Mouse (Mus musculus): Measurements from ENCODE around the gene Hrh2.

Gene Hrh2

GRCm38 (mm10) chr13:54212516-54212915, 20.6 kb downstream of the Hrh2 start:
- ATAC-seq (ENCODE audit: insufficient number of reproducible peaks, low FRiP score, low TSS enrichment) = no peak

- no peak for ATAC-seq (ENCODE audit: insufficient number of reproducible peaks, low FRiP score, low TSS enrichment)
These were observed 23.3 kb downstream of the Hrh2 start for GRCm38 (mm10) chr13:54215266-54215665.

- ATAC-seq (ENCODE audit: insufficient number of reproducible peaks, low FRiP score, low TSS enrichment) = no peak
These were observed 23.9 kb downstream of the Hrh2 start for GRCm38 (mm10) chr13:54215777-54216316.

DNA sequence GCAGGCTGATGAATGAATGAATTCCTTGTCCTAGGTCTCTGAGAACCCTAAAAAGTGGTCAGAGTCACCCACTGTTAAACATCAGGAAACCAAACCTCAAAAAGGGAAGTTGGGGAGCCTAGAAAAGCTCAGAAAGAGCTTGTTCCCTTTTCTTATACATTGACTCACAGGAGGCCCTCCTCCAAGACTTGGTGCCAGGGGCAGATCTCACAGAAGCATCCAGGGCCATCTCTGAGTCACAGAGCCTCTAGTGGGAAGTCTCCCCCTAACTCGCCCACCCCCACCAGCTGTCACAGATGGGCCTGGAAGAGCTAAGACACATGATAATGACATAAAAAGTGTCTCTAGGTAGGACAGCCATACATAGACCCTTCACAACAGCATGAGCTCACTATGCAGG, 26.4 kb downstream of the Hrh2 start:
- no peak for ATAC-seq (ENCODE audit: insufficient number of reproducible peaks, low FRiP score, low TSS enrichment)

DNA sequence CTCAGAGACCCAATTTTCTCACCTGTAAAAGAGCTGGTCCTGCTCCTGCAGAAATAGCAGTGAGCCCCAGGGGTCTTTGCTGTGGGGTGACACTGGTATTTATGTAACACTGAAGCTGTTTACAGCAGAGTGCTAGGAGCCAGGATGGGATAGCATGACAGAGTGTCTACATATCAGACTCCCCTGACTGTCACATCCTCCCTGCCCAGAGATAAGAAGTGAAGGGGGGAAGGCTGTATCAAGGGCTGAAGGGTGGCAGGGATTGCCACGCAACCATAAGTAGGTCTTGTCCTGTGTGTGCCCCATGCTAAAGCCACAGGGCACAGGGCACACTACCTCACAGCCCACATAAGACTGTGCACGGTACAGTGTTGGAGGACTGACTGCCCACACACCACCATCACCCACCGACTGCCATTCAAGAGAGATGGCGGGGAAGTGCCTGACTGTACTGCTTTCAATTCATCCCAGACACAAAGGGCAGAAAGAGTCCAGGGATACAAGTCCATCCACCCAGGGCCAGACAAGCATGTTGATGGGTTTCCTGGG, 29.8 kb downstream of the Hrh2 start:
- ATAC-seq (ENCODE audit: insufficient number of reproducible peaks, low FRiP score, low TSS enrichment) = no peak

DNA sequence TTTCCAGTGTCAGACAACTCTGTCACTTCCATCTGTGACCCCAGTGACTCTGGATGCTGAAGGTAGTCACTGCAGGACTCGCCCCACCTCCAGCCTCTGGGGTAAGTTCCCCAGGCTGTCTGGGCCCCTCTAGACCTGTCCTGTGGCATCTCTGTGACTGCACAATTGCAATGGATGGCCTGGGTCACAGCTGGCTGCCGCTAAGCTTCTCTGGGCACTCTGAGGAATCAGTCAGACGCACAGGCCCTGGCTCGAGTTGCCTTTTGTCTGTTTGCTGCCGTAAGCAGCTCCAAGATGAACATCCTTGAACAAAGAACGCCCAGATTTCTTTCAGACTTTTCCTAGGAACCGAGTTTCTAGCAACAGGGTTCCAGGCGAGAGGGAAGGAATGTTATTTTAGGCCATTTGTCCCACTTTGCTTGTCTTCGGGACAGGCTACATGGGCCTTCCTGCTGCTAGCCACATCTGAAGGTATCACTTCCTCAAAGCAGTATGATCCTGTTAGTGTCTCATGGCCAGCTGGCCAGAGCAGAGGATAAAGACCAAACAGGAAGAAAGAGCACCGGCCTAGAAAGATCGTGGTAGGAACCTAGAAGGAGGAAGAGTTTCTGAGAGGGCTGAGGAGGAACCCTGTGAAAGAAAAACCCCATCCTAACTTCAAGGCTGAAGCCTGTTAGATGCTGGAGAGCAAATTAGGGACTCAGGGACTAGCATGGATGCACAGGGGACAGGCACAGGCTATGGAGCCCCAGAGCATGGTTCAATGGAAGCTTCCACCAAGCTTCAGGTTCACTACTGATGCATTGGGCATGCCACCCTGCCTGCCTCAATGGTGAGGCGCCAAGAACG, 31.2 kb downstream of the Hrh2 start:
- no peak for ATAC-seq (ENCODE audit: insufficient number of reproducible peaks, low FRiP score, low TSS enrichment)

- 0 out of 2 replicates have a peak, but pooled peaks have one; percentile 56 for ATAC-seq (ENCODE audit: insufficient number of reproducible peaks, low FRiP score, low TSS enrichment)
These were observed 36.1 kb downstream of the Hrh2 start for GRCm38 (mm10) chr13:54227916-54228483.

- ATAC-seq (ENCODE audit: insufficient number of reproducible peaks, low FRiP score, low TSS enrichment) = no peak
These were observed 38.2 kb downstream of the Hrh2 start for GRCm38 (mm10) chr13:54230081-54230480.

DNA sequence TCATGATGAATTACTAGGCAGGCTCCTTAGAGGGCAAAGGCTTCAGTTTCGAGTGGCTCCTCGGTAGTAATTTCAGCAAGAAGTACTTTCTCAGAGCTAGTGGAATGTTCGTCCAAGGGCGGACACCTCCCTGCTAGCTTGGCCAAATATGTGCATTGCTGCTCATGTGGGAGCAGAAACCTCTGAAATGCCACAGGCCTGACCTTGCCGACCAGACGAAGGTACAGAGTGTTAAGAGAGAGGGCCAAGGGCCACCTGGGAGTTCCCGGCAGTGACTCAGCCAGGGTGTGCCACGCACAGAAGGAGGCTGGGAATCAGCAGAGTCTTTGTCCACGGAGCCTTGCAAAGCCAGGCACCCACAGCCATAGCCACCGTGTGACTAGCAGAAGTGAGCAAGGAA, 39.9 kb downstream of the Hrh2 start:
- no peak for ATAC-seq (ENCODE audit: insufficient number of reproducible peaks, low FRiP score, low TSS enrichment)

DNA sequence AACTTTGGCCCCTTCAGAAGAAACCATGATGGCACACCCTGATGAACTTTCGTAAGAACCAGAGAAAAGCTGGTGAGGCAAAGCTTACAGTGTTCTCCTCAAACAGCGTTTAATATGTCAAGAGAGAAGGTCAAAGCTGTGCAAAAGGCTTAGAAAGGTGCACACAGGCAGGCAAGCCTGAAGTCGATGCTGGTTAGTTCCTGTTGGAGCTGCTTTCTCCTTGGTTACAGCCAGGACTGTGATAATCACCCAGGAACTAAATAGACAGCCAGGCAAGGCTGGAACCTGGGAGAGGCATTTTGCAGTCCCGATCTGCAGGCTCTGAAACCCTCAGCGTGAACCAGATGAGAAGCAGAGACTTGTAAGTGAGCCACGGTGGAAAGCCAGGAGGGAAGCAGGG, 45.6 kb downstream of the Hrh2 start:
- no peak for ATAC-seq (ENCODE audit: insufficient number of reproducible peaks, low FRiP score, low TSS enrichment)

- ATAC-seq (ENCODE audit: insufficient number of reproducible peaks, low FRiP score, low TSS enrichment) = no peak
These were observed 46.8 kb downstream of the Hrh2 start for GRCm38 (mm10) chr13:54238585-54239323.

DNA sequence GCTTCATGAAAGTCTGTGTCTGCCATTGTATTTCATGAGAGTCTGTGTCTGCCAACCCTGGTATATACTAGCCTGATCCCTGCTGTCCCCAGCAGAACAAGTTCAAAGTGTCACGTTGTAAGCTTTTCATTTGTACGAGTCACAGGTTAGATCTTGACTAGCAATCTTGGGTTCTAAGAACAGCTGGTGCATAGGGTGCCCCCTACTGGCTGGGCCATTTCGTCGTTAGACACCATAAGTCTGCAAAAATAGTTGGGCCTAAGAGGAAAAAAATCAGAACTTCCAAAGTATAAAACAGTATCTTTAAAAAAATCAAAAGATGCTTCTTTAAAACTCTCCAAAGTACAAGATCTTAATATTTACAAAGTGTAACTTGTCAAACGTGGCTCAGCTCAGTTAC, 50.5 kb downstream of the Hrh2 start:
- no peak for ATAC-seq (ENCODE audit: insufficient number of reproducible peaks, low FRiP score, low TSS enrichment)

- no peak for ATAC-seq (ENCODE audit: insufficient number of reproducible peaks, low FRiP score, low TSS enrichment)
These were observed 53.3 kb downstream of the Hrh2 start for GRCm38 (mm10) chr13:54245204-54245603.

DNA sequence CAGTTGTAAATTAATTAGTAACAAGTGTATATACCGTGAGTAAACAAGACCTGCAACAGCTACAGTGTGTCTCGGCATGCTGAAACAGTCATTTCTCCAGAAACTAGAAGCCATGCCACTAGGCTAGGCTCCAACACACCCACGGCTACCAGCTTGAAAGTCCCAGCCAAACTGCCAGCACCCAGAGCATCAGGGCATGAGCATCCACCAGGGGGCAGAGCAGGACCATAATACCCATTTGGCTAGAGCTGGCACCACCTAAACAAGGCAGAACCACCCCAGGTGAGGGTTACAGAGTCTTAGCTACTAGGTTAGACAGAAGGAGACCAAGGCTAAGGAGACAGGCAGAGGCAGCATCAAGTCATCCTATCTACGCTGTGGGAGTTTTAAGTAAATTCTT, 55.6 kb downstream of the Hrh2 start:
- ATAC-seq (ENCODE audit: insufficient number of reproducible peaks, low FRiP score, low TSS enrichment) = peak; percentile 89

GRCm38 (mm10) chr13:54248436-54248995, 56.6 kb downstream of the Hrh2 start:
- no peak for ATAC-seq (ENCODE audit: insufficient number of reproducible peaks, low FRiP score, low TSS enrichment)

GRCm38 (mm10) chr13:54249007-54249406, 57.1 kb downstream of the Hrh2 start:
- no peak for ATAC-seq (ENCODE audit: insufficient number of reproducible peaks, low FRiP score, low TSS enrichment)

- no peak for ATAC-seq (ENCODE audit: insufficient number of reproducible peaks, low FRiP score, low TSS enrichment)
These were observed 58.4 kb downstream of the Hrh2 start for GRCm38 (mm10) chr13:54250346-54250745.

- no peak for ATAC-seq (ENCODE audit: insufficient number of reproducible peaks, low FRiP score, low TSS enrichment)
These were observed 59.8 kb downstream of the Hrh2 start for GRCm38 (mm10) chr13:54251541-54252225.

- ATAC-seq (ENCODE audit: insufficient number of reproducible peaks, low FRiP score, low TSS enrichment) = no peak
These were observed 65.8 kb downstream of the Hrh2 start for GRCm38 (mm10) chr13:54257580-54258223.

All from cerebellum, adult (tissue).